Mouse (Mus musculus) mouse embryonic stem cell (cell line): ENCODE measurements around the gene Tmc8.

Experiments
- in situ Hi-C, 2 experiments: fragments of 300-500 bp; cut with MboI; formaldehyde crosslinking; loops; 1 replicate in 1 of 2; 3 replicates in 1 of 2; pipeline ENCODE4 v1.14.3; 2019 to 2020; ENCODE audit warnings: low sequenced_read_pairs in 2 of 2, low pct_unique_long_range_greater_than_20kb in 1 of 2, mixed read lengths in 1 of 2; ENCODE audit not compliant: unreplicated experiment in 1 of 2

Gene Tmc8

DNA sequence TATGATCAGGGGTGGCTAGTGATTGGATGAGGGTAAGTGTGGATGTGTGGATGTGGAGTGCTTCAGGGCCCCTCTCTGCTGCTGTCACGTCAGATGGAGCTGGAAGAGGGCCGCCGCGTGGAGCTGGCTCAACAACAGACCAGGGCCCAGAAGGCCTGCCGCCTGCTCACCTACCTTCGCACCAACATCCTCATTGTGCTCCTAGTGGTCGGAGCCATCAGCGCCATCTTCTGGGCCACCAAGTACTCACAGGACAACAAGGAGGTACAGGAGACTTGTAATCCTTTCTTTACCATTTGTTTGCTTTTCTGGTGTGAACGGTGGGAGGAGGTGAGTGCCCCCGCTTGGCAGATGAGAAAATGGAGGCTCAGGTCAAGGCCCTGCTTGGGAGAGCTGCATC, 4.4 kb downstream of the Tmc8 start:
- in situ Hi-C loops, result loop anchor here in 1 of 2 experiments (25.0 kb wide), 1 partner anchor 399 kb away; no protein-coding TSS in a partner anchor

DNA sequence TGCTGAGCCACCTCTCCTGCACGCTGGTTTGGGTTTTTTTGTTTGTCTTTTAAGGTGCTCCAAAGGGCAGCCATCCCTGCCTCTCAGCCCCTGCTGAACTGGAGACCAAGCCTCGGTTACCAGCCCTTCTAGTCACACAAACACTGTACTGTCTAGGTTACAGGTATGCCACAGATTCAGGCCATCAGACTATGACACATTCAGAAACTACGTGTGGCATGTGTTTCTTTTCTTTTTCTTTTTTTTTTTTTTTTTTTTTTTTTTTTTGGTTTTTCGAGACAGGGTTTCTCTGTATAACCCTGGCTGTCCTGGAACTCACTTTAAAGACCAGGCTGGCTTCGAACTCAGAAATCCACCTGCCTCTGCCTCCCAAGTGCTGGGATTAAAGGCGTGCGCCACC, 6.6 kb downstream of the Tmc8 start:
- in situ Hi-C loops, result loop anchor here in 1 of 2 experiments (25.0 kb wide), 1 partner anchor 401 kb away; no protein-coding TSS in a partner anchor

DNA sequence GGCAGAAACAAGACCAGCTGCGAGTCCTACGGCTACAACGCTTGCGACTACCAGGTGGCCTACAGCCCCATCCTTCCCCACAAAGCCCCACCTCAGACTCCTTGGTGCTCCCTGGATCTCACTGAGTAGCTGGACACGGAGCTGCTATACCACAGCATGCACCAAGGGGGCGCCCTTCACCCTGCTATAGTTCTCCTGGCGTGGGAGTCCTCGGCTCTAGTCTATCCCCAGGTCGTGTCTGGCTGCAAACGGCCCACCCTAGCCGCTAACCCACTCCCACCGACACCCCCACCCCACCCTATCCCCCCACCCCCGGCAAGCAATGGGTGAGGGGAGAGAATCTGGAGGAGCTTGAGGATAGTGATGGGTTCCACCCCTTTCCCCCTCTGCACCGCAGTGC, 8.4 kb downstream of the Tmc8 start:
- in situ Hi-C loops, result loop anchor here in 1 of 2 experiments (25.0 kb wide), 1 partner anchor 403 kb away; no protein-coding TSS in a partner anchor

DNA sequence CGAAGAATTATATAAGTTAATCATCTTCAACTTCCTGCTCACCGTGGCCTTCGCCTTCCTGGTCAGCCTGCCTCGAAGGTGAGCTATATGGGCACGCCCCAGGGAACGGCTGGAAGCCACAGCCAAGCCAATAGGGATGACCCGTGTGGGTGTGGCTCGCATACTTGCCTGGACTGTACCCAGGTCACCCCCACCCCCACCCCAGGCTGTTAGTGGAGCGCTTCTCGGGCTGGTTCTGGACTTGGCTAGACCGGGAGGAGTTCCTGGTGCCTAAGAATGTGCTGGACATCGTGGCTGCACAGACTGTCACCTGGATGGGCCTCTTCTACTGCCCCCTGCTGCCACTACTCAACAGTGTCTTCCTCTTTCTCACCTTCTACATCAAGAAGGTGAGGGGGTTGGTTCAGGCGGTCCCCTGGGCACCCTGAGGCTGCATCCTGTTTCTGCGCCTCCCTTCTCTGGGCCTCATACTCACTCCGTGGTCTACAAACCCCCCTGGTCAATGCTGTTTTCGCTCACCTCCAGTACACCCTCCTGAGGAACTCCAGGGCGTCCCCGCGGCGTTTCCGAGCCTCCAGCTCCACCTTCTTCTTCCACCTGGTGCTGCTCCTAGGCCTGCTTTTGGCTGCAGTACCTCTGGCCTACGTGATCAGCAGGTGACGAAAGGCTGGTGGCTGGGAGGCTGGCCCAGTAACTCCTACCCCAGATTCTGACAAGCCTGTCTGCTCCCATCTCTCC, 9.0 kb downstream of the Tmc8 start:
- in situ Hi-C loops, result loop anchor here in 1 of 2 experiments (25.0 kb wide), 1 partner anchor 404 kb away; no protein-coding TSS in a partner anchor

DNA sequence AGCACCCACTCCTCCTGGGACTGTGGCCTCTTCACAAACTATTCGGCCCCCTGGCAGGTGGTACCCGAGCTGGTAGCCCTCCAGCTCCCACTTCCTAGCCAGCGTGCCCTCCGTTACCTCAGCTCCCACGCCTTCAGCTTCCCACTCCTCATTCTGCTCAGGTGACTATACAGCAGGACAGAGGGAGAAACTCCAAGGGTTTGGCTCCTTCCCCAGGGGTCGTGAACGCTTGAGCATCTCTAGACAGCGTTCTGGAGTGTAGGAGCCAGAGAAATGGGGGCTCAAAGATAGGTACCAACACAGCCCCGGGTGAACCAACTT, 9.5 kb downstream of the Tmc8 start:
- in situ Hi-C loops, result loop anchor here in 1 of 2 experiments (25.0 kb wide), 1 partner anchor 404 kb away; no protein-coding TSS in a partner anchor

DNA sequence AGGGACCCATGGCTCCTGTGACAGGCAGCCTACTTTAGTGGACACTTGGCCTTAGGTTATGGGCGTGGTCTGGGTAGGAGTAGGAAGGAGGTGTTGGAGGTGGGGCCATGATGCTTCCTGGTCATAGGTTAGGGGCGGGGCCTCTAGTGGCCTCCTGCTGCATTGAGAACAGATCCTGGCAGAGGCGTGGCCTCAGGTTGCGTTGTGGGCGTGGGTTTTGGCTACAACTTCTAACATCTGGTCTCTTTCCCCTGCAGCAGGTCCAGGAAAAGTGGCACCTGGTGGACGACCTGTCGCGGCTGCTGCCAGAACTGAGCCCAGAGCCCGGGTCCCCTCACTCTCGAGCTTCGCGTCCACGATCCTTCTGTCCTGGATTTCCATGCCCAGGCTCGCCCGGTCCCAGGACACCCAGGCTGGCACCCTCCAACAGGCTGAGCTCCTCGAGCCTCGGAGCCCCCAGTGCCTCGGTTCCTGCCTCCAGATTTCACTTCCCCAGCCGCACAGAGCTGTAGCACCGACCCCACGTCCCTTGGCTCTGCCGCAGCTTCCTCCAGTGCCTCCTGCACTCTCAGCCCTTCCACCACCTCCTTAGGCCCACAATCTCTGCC, 10.5 kb downstream of the Tmc8 start:
- in situ Hi-C loops, result loop anchor here in 1 of 2 experiments (25.0 kb wide), 1 partner anchor 405 kb away; no protein-coding TSS in a partner anchor

DNA sequence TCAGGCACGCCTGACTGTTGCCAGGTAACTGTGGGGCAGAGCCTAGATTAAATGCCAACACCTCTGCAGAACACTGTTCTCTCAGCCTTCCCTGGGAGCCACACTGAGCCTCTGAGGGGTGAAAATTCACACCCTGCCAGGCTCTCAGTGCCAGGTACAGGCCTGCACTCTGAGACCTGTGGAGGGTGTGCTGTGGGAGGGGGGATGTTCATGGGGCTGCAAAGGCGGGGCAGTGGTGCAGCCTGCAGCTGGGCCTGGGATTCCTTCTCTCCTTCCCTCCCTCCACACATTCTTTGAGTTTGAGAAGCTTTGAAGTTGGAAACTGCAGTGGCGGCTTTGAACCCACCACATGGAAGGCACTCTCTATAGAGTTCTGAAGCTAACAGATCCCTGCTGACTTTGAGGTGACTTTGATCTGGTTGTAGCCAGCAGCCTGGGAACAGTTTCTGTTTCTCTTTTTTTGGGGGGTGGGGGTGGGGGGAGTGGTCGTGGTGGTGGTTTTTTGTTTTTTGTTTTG, 12.2 kb downstream of the Tmc8 start:
- in situ Hi-C loops, result loop anchor here in 1 of 2 experiments (25.0 kb wide), 1 partner anchor 407 kb away; no protein-coding TSS in a partner anchor

DNA sequence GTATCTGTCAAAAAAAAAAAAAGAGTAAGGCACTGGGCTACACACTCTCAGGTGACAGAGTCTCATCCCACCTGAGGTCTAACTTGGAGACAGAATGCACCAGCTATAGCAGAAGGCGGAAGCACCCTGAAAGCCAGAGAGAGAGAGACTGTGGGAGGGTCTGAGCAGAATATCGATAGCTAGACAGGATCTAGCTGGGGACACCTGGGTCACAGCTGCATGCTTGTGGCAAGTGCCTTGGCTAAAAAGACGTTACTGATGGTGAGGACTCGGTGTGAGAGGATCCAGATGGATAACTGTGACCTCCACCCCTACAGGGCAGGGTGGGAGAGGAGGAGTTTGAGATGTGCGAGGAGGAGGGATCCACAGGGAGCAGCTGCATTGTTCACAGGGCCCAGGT, 15.1 kb downstream of the Tmc8 start:
- in situ Hi-C loops, result loop anchor here in 1 of 2 experiments (25.0 kb wide), 1 partner anchor 410 kb away; no protein-coding TSS in a partner anchor

DNA sequence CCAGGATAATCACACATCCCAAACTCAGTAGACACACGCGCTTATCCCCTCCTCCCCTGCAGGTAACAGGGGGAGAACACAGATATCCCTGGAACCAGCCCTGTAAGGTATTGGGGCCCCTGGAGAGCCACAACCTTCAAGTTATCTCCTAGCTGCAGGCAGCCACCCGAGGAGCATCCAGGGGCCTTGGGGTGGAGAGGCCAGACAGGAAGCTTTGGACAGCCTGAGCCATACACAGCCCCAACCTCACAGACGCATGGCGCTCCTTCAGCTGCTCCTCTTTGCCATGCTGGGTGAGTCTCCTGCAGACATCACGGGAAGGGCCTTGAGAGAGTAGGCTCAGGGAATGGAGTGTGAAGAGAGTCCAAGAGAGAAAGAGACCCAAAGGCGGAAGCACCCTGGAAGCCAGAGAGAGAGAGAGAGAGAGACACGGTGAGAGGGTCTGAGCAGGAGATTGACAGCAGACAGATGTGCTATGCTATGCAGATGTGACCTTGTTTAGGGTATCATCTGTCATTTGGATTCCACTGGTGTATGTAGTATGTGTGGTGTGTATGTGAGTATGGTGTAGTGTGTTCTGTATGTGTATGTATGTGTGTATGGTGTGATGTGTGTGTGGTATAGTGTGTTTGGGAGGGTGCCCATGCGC, 15.8 kb downstream of the Tmc8 start, which contains the start of gene 6030468B19Rik:
6030468B19Rik (plus strand) TSS at position 150 of the 649 bp plus-strand sequence.
- in situ Hi-C loops, result loop anchor here in 1 of 2 experiments (25.0 kb wide), 1 partner anchor 410 kb away; no protein-coding TSS in a partner anchor

DNA sequence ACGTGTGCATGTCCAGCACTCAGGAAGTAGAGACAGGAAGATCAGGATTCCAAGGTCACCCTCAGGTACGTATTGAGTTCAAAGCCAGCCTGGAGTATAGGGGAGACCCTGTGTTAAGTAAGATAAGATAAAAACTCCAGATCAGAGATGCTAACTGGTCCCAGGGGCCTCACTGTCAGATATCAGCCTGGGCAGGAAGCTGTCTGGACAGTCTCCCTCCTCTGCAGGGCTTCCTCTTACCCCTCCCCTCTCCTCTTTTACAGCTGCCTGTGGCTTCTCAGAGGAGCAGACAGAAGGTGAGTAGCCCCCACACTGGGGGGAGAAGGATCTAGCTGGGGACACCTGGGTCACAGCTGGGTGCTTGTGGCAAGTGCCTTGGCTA, 16.3 kb downstream of the Tmc8 start:
- in situ Hi-C loops, result loop anchor here in 1 of 2 experiments (25.0 kb wide), 1 partner anchor 411 kb away; no protein-coding TSS in a partner anchor

DNA sequence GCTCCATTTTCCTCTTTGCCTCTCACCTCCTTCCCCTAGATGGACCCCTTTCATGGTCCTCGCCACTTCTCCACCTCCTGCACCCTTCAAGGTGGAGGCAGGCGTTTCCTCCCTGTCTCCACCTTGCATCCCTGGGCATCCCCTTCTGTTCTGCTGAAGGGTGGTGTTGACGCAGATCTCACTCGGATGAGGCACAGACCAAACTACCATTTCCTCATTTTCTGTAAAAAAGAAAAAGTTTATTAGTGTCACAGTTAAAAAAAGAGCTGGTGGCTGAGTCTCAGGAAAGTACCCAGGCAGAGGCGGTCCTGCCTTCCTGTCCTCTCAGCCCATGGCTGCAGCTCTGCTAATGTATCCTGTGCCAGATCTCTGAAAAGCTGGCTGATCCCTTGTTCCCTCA, 17.3 kb downstream of the Tmc8 start:
- in situ Hi-C loops, result loop anchor here in 1 of 2 experiments (25.0 kb wide), 1 partner anchor 412 kb away; no protein-coding TSS in a partner anchor

DNA sequence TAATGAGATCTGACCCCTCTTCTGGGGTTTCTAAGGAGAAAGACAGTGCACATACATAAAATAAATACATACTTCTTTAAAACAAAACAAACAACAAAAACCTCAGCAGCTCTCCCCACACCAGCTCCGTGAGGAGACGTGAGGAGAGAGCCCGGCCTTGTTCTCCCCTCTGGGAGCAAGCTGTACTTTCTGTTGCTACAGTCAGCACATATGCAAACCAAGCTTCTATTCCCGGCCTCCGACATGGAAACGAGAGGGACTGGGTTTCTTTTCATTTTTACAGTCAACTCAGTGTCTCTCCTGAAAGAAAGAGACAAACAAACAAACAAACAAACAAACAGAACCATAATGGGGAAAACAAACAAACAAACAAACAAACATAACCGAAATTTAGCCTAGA, 18.2 kb downstream of the Tmc8 start:
- in situ Hi-C loops, result no loop called here

DNA sequence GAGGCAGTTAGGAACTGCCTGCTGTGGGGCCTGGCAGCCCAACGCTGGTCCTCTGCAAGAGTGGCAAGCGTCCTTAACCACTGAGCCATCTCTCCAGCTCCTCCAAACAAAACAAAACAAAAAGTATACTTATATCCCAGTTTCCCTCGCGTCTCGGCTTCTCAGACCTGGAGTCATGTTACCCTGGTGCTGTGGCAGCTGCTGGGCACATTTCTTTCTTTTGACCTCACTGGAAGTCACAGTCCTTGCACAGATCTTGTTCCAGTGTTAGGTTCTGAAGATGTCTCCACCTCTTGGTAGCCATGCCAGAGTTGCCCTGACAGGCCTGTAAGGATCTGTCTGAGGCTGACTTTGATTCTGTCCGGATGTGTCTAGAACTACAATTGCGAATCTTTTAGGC, 19.8 kb downstream of the Tmc8 start:
- in situ Hi-C loops, result no loop called here

DNA sequence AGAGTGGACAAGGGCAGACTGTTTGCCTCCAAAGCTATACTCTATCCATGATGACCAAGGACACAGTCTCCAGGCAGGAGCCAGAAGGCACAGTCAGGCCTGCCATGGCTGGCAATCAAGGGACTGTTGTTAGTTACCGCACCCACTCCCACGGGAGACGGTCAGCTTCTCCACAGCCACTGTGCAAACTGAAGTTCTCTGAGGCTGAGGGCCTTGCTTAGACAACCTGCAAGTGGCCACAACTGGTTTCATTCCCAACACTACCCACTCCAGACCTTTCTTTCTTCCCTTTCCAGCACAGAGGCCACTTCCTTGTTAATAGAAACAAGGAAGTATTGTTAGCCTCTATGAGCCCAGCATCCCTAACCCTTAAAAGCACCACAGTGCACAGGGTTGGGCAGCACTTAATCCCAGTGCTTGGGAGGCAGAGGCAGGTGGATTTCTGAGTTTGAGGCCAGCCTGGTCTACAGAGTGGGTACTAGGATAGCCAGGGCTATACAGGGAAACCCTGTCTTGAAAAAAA, 21.4 kb downstream of the Tmc8 start:
- in situ Hi-C loops, result no loop called here

DNA sequence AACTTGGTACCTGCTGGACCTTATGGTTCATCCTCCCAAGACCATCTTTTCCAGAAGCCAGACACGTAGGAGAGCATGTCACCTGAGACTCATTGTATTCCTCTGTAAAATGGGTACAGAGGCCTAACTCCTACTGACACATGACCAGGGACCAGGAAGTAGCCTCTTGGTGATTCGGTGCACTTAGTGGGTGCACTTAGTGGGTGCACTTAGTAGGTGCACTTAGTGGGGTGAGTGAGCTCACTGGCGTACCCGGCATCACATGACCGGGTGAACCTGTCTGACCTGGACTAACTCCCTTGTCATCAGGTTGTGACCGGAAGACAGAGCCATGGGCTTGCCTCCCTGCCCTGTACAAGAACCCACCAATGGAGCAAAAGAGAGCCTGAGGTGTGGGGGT, 24.9 kb downstream of the Tmc8 start:
- in situ Hi-C loops, result no loop called here

DNA sequence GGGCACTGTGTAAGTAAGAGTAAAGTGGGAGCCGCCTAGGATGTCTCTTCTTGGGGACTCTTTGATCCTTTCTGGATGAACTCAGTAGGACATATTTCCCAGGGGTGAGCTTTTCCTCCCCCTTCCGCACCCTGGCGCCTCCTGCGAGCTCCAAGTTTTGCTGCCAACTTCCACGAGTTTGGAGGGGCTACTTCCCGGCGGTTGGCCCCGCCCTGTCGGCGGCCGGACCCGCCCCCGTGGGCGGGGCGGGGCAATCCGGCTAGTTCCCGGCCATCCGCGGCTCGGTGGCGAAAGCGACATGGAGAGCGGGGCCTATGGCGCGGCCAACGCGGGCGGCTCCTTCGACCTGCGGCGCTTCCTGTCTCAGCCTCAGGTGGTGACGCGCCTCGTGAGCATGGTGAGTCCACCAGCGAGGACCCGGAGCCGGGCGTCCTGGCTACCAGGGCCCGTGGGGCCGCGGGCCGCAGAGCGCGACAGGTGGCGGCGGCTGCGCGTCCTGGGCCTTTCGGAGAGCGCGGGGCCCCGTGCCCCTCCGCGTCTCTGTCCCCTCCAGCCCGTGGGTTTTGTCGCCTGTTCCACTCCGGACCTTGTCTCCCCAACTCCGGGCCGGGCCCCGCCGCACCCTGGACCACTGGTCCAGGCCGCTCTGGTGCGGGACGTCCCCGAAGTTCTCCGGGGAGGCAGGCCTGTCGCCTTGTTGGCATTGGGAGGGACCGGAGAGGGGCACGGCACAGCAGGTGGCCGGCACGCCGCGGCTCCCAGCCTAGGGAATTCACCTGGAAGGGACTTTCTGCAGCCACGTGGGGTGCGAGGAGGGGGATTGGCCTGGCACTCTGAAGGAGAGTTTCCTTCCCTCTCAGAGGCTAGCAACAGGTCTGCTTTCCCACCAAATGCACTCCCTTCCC, 27.8 kb downstream of the Tmc8 start, which contains the start of the genes Gm20708 and Syngr2:
Gm20708 (plus strand) TSS at position 262 of the 905 bp plus-strand sequence.
Syngr2 (plus strand) TSS at position 262 of the 905 bp plus-strand sequence.
- in situ Hi-C loops, result no loop called here

DNA sequence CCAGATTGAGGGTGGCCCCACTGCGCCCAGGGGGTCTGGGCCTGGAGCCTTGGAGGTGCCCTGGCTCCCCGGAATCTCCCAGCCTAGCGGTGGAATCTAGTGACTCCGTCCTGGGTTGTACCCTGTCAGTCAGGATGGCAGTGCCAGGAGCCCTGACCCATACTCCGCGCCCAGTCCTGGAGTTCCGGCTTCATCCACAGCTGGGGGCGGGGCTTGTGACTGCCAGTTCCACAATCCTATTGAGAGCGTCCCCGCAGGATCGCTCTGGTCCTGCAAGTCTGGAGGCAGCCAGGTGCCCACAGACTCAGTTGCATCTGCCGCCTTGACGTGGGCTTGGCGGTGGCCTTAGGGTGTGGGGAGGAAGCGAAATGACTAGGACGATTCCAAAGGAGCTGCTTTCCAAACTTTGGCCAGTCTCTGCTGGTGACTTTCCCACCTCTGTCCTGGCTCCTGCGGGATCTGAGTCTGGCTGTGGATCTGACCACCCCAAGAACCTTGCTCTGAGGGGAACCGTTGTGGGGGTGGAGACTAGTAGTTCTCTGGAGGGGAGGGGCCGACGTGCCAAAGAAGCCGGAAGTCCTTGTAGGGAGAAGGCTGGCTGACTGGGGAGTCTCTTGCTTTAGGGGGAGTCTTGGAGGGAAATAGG, 28.6 kb downstream of the Tmc8 start:
- in situ Hi-C loops, result no loop called here
